Mouse (Mus musculus) cerebellum, adult 11 months (tissue): ENCODE results near the gene Trpm6.

Source experiments
- DNase-seq: peaks from one replicate; pipeline ENCODE4 v3.0.0; 2022

The Trpm6 gene

GRCm38 (mm10) chr19:18772888-18773488 is 23.2 kb downstream of the Trpm6 start:
- DNase-seq = no peak

DNA sequence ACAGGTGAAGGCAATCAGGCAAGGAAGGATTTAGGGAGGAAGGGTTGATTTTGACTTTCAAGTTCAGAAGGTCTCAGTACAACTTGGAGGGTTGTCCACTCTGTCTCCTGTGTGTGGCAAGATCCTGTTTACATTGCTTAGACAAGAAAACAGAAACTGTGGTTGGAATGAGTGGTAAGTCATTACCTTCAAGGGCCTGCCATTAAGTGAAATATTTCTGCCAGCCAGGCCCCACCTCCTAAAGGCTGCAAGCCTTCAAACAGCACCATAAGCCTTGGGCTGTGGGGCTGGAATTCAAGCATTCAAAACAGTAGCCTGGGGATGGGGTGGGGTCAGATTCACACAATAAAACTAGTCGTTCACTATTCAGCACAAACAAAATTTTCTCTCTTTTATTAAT is 24.3 kb downstream of the Trpm6 start:
- no peak for DNase-seq

DNA sequence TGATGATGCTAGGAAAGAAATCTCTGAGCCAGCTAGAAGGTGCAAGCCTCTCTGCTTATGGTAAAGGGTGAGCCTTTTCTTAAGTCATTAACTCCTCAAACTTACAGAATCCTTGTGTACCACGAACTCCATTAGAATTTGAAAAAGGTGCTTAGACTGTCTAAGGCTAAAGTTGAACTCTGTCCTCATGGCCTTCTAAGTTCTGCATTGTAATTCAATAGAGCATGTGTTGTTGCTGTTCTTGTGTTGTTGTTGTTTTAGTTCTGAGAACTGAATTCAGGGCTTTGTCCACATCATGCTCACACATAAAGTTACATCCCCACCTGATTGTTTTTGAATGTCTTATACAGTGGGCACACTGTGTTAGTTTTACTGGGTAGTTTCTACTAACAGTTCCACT is 49.9 kb downstream of the Trpm6 start:
- no peak for DNase-seq

GRCm38 (mm10) chr19:18811264-18811663 is 61.5 kb downstream of the Trpm6 start:
- no peak for DNase-seq

DNA sequence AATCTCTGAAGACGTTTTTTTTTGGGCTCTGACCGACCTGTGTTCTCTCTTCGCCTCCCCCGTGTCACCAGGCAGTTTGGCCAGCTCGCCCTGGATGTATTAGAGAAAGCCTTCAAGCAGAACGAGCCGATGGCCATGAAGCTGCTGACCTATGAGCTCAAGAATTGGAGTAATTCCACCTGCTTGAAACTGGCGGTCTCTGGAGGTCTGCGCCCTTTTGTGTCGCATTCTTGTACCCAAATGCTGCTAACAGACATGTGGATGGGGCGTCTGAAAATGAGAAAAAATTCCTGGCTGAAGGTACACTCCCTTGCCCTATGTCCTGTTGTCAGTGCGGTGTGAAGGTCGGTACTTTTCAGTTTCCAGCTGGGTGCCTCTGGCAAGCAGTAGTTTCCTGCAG is 65.4 kb downstream of the Trpm6 start:
- DNase-seq = no peak

GRCm38 (mm10) chr19:18817425-18817824 is 67.6 kb downstream of the Trpm6 start:
- DNase-seq = no peak

- DNase-seq = no peak
Observed at GRCm38 (mm10) chr19:18828601-18829000, 78.8 kb downstream of the Trpm6 start.

DNA sequence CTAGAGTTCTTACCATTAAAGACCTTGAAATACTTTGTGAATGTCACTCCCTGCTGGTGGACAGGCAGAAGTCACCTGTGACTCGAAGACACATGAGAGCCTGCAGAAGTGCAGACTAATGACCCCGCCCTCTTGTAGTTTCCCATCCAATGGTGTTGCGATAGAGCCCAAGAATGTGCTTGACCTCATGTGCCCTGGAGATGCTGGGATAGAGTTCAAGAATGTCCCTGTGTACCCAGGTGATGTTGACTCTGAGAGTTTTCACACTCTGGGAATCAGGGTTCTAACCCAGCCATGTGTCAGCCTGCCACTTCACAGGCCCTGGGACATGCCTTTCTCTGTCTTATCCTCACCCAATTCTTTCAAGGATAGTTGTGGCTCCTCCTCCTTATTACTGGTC is 81.4 kb downstream of the Trpm6 start:
- no peak for DNase-seq

- DNase-seq = peak; percentile 27
Observed at GRCm38 (mm10) chr19:18834971-18835370, 85.2 kb downstream of the Trpm6 start.

- no peak for DNase-seq
Observed at GRCm38 (mm10) chr19:18841789-18842562, 92.2 kb downstream of the Trpm6 start.

- DNase-seq = no peak
Observed at GRCm38 (mm10) chr19:18842626-18843025, 92.8 kb downstream of the Trpm6 start.

DNA sequence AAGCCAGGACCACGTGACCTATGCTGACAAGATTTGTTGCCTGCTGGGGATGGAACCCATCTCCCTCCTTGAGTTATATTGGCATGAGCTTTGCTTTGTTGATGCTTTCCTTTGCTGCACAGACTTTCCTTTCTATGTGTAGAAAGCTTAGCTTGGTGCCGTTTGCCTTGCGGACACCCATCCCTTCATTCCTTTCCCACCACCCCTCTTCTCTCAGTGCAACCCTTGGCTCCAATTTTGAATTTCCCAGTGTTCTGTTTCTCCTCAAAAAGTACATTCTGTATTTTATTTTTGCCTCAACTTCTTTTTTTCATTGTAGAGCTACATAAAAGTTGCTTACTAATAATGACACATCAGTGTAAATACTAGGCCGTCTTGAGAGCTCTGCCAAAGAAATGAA is 96.6 kb downstream of the Trpm6 start:
- no peak for DNase-seq

DNA sequence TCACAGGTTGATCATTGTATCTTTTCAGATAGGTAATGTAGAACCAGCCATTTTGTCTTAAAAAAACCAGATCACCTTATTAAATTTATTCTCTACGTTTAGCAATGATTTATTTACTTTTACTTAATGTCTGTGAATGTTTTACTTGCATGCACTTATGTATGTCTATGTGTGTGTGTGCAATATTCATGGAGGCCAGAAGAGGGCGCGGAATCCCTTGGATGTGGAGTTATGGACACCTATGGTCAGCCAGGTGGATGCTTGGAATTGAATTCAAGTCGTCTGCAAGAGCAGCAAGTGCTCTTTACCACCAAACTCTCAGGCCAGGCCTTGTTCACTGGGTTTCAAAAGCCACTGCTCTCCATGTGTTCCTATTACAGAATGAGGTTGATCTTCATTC is 118.5 kb downstream of the Trpm6 start:
- no peak for DNase-seq

DNA sequence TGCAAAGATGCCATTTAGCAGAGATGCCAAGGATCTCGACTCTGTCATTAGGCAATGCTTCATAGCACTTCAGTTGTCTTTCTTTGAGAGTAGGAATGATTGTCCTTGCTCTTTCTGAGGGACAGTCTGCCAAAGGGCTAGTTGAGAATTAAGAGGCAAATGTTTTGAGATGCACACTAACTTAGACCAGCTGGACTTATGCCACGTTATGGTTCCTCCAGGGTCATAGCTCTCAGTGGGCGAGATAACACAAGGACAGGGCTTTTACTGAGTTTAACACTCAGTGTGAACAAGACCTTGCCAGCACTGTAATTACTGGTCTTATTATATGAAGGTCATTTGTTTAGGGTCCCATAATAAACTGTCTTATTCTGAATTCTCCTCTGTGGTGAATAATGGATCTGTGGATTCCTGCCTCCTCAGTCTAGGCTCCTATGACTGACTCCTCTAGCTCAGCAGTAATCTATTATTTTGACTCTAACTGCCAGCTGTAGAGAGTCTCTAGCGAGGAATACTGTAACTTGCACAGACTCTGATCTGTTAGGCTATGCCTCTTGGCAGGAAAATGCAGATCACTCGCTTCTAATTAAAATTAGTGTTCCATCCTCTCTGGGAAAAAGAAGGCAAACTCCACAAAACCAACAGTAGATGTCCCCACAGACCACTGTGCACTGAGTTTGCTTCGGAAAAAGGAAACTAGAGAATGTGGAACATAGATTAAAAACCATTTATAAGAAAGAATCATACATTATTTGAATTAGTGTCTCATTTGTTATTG is 123.2 kb downstream of the Trpm6 start:
- DNase-seq = no peak

GRCm38 (mm10) chr19:18873709-18874644 is 124.2 kb downstream of the Trpm6 start:
- DNase-seq = no peak

GRCm38 (mm10) chr19:18879264-18879663 is 129.5 kb downstream of the Trpm6 start:
- DNase-seq = no peak

DNA sequence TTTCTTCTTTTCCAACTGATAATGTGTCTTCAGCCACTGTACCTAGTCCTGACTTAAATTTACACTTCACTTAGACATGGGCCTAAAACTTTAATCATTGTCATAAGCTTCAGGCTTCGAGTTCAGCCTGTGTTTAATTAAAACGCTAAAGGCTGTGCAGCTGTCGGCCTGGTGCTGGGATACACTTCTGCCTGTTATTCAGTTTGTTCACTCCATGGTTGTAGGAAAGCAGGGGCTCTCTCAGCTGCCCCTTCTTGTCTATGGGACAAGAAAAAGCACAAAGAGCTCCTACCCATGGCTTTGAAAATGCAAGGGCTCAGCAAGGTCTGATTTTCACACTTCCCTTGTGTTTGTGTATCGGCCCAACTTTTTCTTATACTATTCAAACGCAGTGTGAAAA is 131.4 kb downstream of the Trpm6 start:
- no peak for DNase-seq

- no peak for DNase-seq
Observed at GRCm38 (mm10) chr19:18887646-18888407, 138.0 kb downstream of the Trpm6 start.

- DNase-seq = no peak
Observed at GRCm38 (mm10) chr19:18888491-18889116, 138.8 kb downstream of the Trpm6 start.

DNA sequence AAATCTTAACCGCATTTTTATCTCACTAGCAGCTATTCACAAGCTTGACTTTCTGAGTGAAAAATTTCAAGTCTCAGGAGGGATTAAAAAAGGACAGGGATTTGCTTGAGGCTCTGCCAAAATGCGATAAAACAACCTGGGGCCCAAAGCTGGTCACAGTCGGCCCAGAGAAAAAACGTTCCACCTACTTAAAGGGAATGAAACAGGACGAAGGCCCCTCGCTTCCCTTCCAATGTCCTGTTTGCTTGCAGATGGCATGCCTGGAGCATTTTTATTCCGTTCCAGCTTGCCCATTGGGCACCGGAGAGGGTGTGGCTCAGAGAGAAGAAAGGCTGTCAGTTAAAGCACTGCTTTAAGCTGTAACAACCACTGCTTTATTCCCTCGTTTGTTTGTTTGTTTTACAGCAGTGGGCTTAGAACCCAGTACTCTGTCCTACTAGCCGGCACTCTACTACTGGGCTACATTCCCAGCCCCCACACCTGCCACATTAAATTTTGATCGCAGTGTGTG is 139.4 kb downstream of the Trpm6 start:
- no peak for DNase-seq

DNA sequence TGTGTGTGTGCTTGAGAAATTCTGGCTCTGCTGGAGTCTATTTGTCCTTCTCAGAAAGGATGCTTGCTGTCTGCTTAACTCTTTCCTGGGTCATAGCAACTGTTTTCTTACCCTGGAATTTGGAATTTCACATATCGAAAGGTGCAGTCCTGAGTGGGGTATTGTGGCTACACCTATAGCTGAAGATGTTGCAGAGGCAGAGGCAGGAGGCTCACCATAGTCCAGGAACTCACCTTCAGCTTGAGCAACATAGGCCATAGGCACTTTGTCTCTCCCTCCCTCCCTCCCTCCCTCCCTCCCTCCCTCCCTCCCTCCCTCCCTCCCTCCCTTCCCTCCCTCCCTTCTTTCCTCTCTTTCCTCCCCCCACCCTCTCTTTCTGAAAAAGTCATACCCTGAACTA is 139.8 kb downstream of the Trpm6 start:
- DNase-seq = no peak
